Mouse (Mus musculus) CH12F3 (cell line): Measurements from ENCODE around the gene Olfr1448.
"Not testable (repeated sequence)": the region's sequence is repeated elsewhere in the genome, so short reads cannot be mapped to it uniquely, and the experiment has no call there.

Experiments
- in situ Hi-C: fragments of 300-500 bp; cut with MboI; formaldehyde crosslinking; loops from 2 replicates; pipeline ENCODE4 v1.14.3; 2020; ENCODE audit warnings: low sequenced_read_pairs

Gene Olfr1448

GRCm38 (mm10) chr19:12924319-12924718 lies at the start of gene Olfr1448:
TSS of gene Olfr1448 (minus strand) at chr19:12924419.
- in situ Hi-C loops, result no loop called here

- in situ Hi-C loops, result not testable (repeated sequence)
Measured at GRCm38 (mm10) chr19:12970082-12970481, 45.9 kb upstream of the Olfr1448 start.

GRCm38 (mm10) chr19:12949958-12950357 lies 25.7 kb upstream of the Olfr1448 start, which contains the start of gene Olfr1450:
TSS of gene Olfr1450 (plus strand) at chr19:12950258.
- in situ Hi-C loops, result no loop called here

- in situ Hi-C loops, result no loop called here
Measured at GRCm38 (mm10) chr19:12930540-12930939, 6.3 kb upstream of the Olfr1448 start, which contains the start of gene Olfr1449. TSS of gene Olfr1449 (plus strand) at chr19:12930840.

GRCm38 (mm10) chr19:12903643-12904042 lies 20.6 kb downstream of the Olfr1448 start, which contains the start of gene Olfr1447:
TSS of gene Olfr1447 (minus strand) at chr19:12903743.
- in situ Hi-C loops, result no loop called here

GRCm38 (mm10) chr19:12893424-12893823 lies 30.8 kb downstream of the Olfr1448 start, which contains the start of gene Olfr1446:
TSS of gene Olfr1446 (minus strand) at chr19:12893524.
- in situ Hi-C loops, result no loop called here

- in situ Hi-C loops, result no loop called here
Measured at GRCm38 (mm10) chr19:12883555-12883954, 40.7 kb downstream of the Olfr1448 start, which contains the start of gene Olfr1445. TSS of gene Olfr1445 (plus strand) at chr19:12883855.
